Mouse (Mus musculus) neutrophil, adult 65 days (primary cell): ENCODE data around the gene Angpt4. TPM values are rescaled to one million over a fixed set of nuclear protein-coding genes. Genes with fewer than 3 reads are reported as not detected.

ENCODE experiments used
- total RNA-seq: library from RNA; stranded (reverse); gene quantifications from 2 replicates; pipeline ENCODE4 v1.2.4, GENCODE M21; 2023

The Angpt4 gene
- total RNA-seq, result not detected in 2 replicates

GRCm38 (mm10) chr2:151910919-151911500 is at the start of gene Angpt4:
Gene Angpt4 (plus strand): TSS chr2:151911210.

GRCm38 (mm10) chr2:151979470-151980354 is 68.7 kb downstream of the Angpt4 start, which contains the start of gene Fam110a:
Gene Fam110a (minus strand): TSS chr2:151980219.

Other genes starting within 250 kb of the Angpt4 start
- not detected in 2 replicates for gene Rad21l, start 242.7 kb upstream of the Angpt4 start, total RNA-seq
- gene Tmem74b, start 209.2 kb upstream of the Angpt4 start, total RNA-seq, result not detected in 2 replicates
- 18.2 and 19.1 TPM in 2 replicates for gene Psmf1, start 167.0 kb upstream of the Angpt4 start, total RNA-seq
- not detected in 2 replicates for gene Rspo4, start 68.3 kb upstream of the Angpt4 start, total RNA-seq
- 28.0 and 37.0 TPM in 2 replicates for gene Fam110a, start 69.0 kb downstream of the Angpt4 start, total RNA-seq
- gene Slc52a3, start 85.3 kb downstream of the Angpt4 start, total RNA-seq, result 1.7 and 2.0 TPM in 2 replicates
- not detected in 2 replicates for gene Scrt2, start 170.3 kb downstream of the Angpt4 start, total RNA-seq
- gene Srxn1, start 194.3 kb downstream of the Angpt4 start, total RNA-seq, result 3.6 and 3.8 TPM in 2 replicates
- not detected in 2 replicates for gene Tcf15, start 232.4 kb downstream of the Angpt4 start, total RNA-seq